Mouse (Mus musculus) heart, postnatal 36 days (tissue): Measurements from ENCODE around the gene Rd3l. TPM values are rescaled to one million over a fixed set of nuclear protein-coding genes. Genes with fewer than 3 reads are reported as not detected.

Experiments used
- DNase-seq, 2 experiments: peaks; one replicate each; pipeline ENCODE4 v3.0.0; 2021 to 2022
- intact Hi-C: fragments of 180-260 bp; cut with DNase I; formaldehyde crosslinking; loops from one replicate; pipeline ENCODE4 v1.15.1; 2025
- total RNA-seq, 2 experiments: library from RNA; stranded (reverse); gene quantifications; 2 replicates each; pipeline ENCODE4 v1.2.3; 2021

Rd3l gene
- total RNA-seq, 2 experiments from 2014 or later, result 0.65 TPM; not detected in 1

DNA sequence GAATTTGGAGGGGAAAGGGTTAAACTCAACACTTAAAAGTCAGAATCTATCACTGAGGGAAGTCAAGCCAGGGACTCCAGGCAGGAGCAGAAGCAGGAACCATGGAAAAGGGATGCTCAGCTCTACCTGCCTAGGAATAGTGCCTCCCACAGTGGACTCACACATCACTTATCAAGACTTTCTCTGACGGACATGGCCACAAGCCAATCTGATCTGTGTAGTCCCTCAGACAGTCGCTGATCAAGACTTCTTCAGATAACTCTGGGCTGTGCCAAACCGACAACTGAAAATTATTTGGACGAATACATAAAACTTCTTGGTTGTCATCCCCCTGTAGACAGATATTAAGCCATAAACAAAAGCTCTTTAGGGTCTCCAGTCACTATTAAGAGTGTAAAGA lies 11.0 kb downstream of the Rd3l start:
- intact Hi-C loops, result no loop called here
- DNase-seq, result no peak

- intact Hi-C loops, result loop anchor here (5.0 kb wide), 1 partner anchor 299 kb away; no protein-coding TSS in a partner anchor
- DNase-seq, result peak; percentile 98 to 100
Observed at GRCm38 (mm10) chr12:111966683-111967173, 14.4 kb downstream of the Rd3l start, which contains the start of gene Atp5mpl. Gene Atp5mpl, minus strand, starts transcription at chr12:111966977.

- intact Hi-C loops, result no loop called here
- DNase-seq, result no peak
Observed at GRCm38 (mm10) chr12:111963339-111963738, 17.8 kb downstream of the Rd3l start.

DNA sequence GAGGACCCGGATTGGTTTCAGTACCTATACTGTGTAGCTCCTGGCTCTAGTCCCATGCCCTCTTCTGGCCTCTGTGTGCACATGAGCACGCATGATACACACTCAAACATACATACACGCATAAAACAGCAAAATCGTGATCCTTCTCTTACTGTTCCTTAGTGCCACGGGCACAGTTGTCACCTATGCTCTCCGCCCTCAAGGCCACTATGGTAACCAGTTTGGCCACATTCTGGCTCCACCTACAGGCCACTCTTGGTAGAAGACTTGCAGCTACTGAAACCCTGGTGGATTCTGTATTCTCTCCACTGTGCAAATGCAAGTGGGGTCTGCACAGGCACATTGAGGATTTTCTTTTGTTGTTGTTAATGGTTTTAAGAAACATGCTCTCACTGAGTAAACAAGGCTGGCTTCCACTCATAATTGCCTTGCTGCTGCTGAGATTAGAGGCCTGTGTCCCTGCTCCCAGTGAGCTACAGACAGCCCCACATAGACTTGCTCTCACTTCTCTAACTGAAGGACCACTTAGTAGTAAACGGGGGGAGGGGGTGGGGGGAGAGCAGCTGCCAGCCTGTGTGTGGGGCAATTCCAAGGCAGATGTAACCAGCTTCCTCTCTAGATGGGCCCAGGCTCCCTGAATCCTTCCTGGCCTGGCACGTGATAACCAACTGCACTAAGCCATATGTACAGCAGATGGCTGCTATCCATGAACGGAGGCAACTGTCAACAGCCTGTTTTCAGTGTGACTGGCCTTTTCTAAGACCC lies 22.8 kb downstream of the Rd3l start:
- peak; percentile 72 to 80 for DNase-seq
- intact Hi-C loops, result loop anchor here (2.0 to 5.0 kb wide), 2 partner anchors 196 to 219 kb away; no protein-coding TSS in a partner anchor

- DNase-seq, result no peak
- intact Hi-C loops, result loop anchor here (5.0 kb wide), 1 partner anchor 194 kb away; no protein-coding TSS in a partner anchor
Observed at GRCm38 (mm10) chr12:111956173-111956572, 24.9 kb downstream of the Rd3l start.

- no peak for DNase-seq
- intact Hi-C loops, result no loop called here
Observed at GRCm38 (mm10) chr12:111951701-111952100, 29.4 kb downstream of the Rd3l start.

DNA sequence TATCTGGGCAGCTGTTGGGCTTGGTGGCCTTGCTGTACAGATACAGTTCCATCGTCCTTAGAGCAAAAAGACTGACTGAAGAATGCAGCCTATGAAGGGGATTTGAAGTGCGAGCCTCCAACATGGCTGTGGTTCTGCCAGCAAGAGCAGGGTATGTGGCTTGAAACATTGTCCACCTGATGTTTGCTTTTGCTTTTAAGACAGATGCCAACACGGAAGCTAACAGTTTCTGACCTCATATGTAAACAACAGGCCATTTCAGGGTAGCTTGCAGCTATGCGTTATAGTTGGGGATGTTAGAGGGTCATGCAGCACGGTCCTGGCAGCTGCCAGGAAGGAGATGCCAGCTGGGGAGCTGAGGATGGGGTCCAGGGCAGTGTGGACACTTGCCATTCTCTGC lies 30.6 kb downstream of the Rd3l start:
- intact Hi-C loops, result no loop called here
- no peak for DNase-seq

GRCm38 (mm10) chr12:111946716-111947115 lies 34.4 kb downstream of the Rd3l start:
- intact Hi-C loops, result loop anchor here (1.0 to 5.0 kb wide), 3 partner anchors 68 to 294 kb away; no protein-coding TSS in a partner anchor

DNA sequence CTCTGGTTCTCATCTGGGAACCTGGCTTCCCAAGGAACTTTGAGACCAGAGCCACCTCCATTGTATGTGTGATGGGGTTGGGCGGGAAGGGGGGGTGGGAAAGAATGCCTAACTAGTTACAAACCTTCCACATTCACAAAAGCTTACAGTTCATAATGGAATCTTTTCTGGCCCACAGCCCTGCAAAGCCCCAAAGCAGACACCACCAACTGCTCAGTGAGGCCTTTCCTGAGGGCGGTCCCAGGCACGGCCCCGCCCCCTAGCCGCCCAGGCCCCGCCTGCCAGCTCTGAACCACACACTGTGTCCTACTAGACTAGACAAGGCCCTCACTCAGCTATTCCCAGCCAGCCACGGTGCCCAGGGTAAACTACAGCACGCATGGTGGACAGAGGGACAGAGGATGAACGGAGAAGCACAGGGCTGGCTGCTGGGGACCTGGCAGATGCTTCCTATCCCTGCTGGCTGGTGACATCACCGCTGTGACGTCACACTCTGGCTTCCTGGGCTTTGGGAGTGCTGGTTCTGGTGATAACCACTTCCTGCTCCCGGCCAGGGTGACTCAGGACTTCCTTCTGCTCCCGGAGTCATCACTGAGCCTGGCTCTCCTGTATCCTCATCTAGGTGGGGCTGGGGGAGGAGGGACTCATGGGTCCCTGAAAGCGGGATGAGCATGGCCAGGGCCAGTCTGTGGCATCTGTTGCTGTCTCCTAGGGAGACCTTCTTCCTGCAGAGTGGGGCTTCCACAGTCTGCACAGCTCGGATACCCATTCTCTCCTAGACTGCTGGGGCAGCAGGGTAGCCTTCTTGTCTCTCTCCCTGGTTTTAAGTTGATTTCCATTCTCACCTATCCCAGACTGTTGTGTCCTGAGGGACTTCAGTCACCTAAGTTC lies 35.1 kb downstream of the Rd3l start:
- peak; percentile 15 to 18 for DNase-seq
- intact Hi-C loops, result loop anchor here (1.0 to 5.0 kb wide), 3 partner anchors 68 to 294 kb away; no protein-coding TSS in a partner anchor

More at GRCm38 (mm10) chr12:111946716-111947115, 34.4 kb downstream of the Rd3l start:
- peak; percentile 62 for DNase-seq

GRCm38 (mm10) chr12:111945115-111945514 lies 36.0 kb downstream of the Rd3l start:
- DNase-seq, result peak; percentile 60 to 62
- intact Hi-C loops, result loop anchor here (5.0 kb wide), 2 partner anchors 278 to 293 kb away; no protein-coding TSS in a partner anchor

DNA sequence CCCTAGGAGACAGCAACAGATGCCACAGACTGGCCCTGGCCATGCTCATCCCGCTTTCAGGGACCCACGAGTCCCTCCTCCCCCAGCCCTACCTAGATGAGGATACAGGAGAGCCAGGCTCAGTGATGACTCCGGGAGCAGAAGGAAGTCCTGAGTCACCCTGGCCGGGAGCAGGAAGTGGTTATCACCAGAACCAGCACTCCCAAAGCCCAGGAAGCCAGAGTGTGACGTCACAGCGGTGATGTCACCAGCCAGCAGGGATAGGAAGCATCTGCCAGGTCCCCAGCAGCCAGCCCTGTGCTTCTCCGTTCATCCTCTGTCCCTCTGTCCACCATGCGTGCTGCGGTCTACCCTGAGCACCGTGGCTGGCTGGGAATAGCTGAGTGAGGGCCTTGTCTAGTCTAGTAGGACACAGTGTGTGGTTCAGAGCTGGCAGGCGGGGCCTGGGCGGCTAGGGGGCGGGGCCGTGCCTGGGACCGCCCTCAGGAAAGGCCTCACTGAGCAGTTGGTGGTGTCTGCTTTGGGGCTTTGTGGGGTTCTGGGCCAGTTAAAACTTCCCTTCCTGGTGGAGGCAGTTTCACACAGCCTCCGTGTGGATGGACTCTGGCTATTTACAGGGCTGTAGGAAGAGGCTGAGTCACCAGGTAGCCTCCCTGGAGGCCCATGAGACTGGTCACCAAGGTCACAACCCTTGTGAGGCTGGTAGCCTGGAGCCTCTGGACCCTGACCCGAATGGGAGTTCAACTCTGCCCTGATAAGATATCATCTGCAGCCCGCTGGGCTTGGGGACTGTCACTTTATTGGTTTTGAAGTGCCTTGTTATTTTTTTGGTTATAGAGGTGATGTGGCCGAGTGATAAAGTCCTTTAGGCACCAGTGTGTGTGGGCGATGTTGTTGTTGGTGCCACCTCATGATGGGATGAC lies 36.8 kb downstream of the Rd3l start:
- intact Hi-C loops, result loop anchor here (5.0 kb wide), 1 partner anchor 37 kb away; the partner anchor contains the start of gene Ppp1r13b
- peak; percentile 18 to 30 for DNase-seq

DNA sequence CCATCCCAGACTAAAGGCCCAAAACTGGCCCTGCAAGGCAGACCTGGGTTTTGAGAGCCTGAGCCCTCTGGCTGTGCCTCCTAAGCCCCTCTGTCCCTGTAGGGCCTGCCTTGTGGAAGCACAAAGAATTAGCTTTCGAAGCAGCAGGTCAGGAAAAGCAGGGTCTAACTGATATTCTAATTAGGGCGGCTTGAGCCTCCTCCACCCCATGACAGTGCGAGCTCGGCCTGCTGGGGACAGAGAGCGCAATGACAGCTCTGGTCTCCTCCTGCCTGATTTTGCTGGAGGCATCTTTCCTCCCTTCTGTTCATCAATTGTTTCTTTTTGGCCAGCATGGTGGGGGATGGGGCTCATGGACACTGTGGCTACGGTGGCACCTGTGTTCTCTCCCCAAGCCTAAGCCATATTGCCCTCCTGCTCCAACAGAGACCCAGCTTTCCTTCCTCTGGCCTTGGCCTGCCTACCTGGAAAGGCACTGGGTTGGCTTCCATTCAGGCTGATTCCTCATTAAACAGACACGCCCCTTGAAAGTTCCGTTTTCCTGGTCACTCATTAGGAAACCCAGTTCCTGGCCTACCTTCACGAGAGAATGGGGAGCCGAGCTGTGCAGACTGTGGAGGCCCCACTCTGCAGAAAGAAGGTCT lies 37.6 kb downstream of the Rd3l start:
- intact Hi-C loops, result loop anchor here (2.0 to 5.0 kb wide), 2 partner anchors 27 to 36 kb away; partner anchors contain the start of gene Ppp1r13b
- DNase-seq, result peak; percentile 31 to 37

- no peak for DNase-seq
- intact Hi-C loops, result no loop called here
Observed at GRCm38 (mm10) chr12:111938623-111939177, 42.4 kb downstream of the Rd3l start.

GRCm38 (mm10) chr12:111936706-111937550 lies 44.2 kb downstream of the Rd3l start:
- peak in 1 of 2 experiments; percentile 62 for DNase-seq
- intact Hi-C loops, result no loop called here

DNA sequence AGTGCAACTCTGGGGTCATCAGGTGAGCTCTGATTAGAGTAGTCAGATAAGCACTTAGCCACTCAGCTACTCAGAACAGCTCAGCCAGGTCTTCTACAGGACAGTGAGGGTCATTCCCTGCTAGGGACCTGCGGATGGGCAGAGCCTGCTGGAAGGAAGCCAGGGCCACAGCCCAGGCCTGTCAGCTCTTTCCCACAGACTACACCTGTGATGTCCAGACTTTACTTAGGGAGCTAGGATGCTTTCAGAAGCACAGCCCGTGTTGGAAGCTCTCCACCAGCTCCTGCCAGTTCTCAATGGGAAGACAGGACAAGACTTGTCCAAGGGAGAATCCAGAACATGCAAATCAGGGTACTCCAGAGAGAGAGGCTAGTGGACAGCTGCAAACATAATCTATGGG lies 47.1 kb downstream of the Rd3l start:
- intact Hi-C loops, result no loop called here
- DNase-seq, result no peak

DNA sequence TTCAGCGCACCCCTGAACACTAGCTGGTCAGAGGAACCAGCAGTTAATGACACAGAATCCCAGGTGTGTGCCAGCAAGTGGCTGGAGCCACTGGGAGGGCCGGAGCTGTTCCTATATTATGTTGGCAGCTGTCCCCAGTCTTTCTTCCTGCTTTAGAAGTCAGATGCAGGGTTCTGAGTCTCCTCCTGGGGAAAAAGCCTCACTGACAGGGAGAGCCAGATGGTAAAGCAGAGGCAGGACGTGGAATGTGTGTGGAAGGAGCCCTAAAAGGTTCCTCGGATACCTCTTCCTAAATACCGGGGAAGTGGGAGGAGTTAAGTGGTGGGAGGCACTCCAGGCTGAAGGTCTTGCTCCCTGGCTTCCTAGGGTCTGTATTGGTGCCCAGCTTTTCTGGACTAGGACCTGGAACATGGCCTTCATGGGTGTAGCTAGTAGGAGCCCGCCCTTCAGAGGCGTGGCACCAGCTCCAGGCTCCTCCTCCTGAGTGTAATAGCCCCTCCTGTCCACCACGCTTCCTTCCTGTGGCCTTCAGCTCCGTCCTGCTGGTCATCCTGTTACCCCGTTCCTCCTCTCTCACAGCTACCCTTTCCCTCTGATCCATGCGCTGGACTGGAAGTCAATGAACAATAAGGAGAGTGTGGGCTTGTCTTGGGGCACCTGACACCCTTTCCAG lies 47.9 kb downstream of the Rd3l start:
- peak in 1 of 2 experiments; percentile 51 for DNase-seq

GRCm38 (mm10) chr12:111932513-111932912 lies 48.6 kb downstream of the Rd3l start:
- intact Hi-C loops, result no loop called here
- DNase-seq, result no peak

More for the DNA sequence above, 47.9 kb downstream of the Rd3l start:
- intact Hi-C loops, result no loop called here
